ENCODE assay signal across 8 mouse cellular contexts in genomic region chrX:73342483-73342895, GRCm38 (mm10). TPM values are rescaled to one million over a fixed set of nuclear protein-coding genes. Genes with fewer than 3 reads are reported as not detected.
DNase-seq lines count a peak whose midpoint lies in the region; ATAC-seq lines count a peak whose summit lies in the region.

Zfp275 (plus strand) TSS chrX:73342621.

- H3K9ac ChIP-seq in hindbrain, embryonic 14.5 days: peak within 1 kb of the TSS; percentile 73

- WGBS in hindbrain, embryonic 14.5 days: 24% methylated on average over 37 of the region's 37 CpGs

- peak within 1 kb of the TSS; percentile 63 for H3K4me2 ChIP-seq in hindbrain, embryonic 14.5 days (replicated peaks)

- DNase-seq in Muller cell, postnatal 12 days (ENCODE audit: inconsistent ontology term): peak; percentile 86
- DNase-seq in cerebellum, postnatal 10 days: peak; percentile 83 to 90
- DNase-seq in frontal cortex, postnatal 36 days (ENCODE audit: low spot score in 2 of 2): peak; percentile 52 to 57
- DNase-seq in hindbrain, embryonic 14.5 days (ENCODE audit: low spot score): peak; percentile 64
- peak; percentile 67 to 68 for DNase-seq in layer of hippocampus, postnatal 36 days
- peak; percentile 81 for DNase-seq in lung, postnatal 36 days
- DNase-seq in right cerebral cortex, adult 2 months (ENCODE audit: low spot score in 2 of 2): peak; percentile 57 to 68
- peak; percentile 27 for DNase-seq in urinary bladder, postnatal 10 days (ENCODE audit: low spot score)

- peaks cover 6% of the 10 kb centered on the region for H3K4me1 ChIP-seq in hindbrain, embryonic 14.5 days (replicated peaks; ENCODE audit: control insufficient read depth, insufficient read depth, low read length)

- no peaks in the 10 kb centered on the region for H3K36me3 ChIP-seq in hindbrain, embryonic 14.5 days (replicated peaks; ENCODE audit: control insufficient read depth, insufficient read depth)

- no peaks in the 10 kb centered on the region for H3K27me3 ChIP-seq in hindbrain, embryonic 14.5 days (ENCODE audit: control insufficient read depth, insufficient read depth, low read length)

- H3K4me3 ChIP-seq in hindbrain, embryonic 14.5 days (replicated peaks; ENCODE audit: low read length): peak within 1 kb of the TSS; percentile 54

- no peaks in the 10 kb centered on the region for H3K9me3 ChIP-seq in hindbrain, embryonic 14.5 days (ENCODE audit: control insufficient read depth, low read length)

- H3K27ac ChIP-seq in hindbrain, embryonic 14.5 days: peak within 1 kb of the TSS; percentile 70

- ATAC-seq in hindbrain, embryonic 14.5 days (ENCODE audit: low FRiP score): peak; percentile 93

RNA-seq across cellular contexts. Expression of gene Zfp275, which starts in this region (rescaled TPM):
- polyA plus RNA-seq in hindbrain, embryonic 14.5 days (2014; fragmentation: Nextera tagmentation; extraction: Ambion mirVana): 12.1 and 13.6 TPM in 2 replicates
- total RNA-seq in layer of hippocampus, postnatal 36 days (2021): 10 to 100 TPM; 11.4 to 11.5 TPM

Comparison
In these comparisons a context has a peak if more than half of its experiments do, and no peak if none do; other contexts are left out.
1. Peak in every context shown above with its lines: DNase-seq, ATAC-seq, H3K4me3 ChIP-seq and H3K27ac ChIP-seq.
2. DNase-seq: peak in every context shown above with its lines; median percentile 86 in cerebellum, postnatal 10 days; 86 in Muller cell, postnatal 12 days; 81 in lung, postnatal 36 days; 68 in layer of hippocampus, postnatal 36 days; 64 in hindbrain, embryonic 14.5 days; 62 in right cerebral cortex, adult 2 months; 54 in frontal cortex, postnatal 36 days; 27 in urinary bladder, postnatal 10 days.